In genomic region chr17:94269756-94270155, GRCm38 (mm10) we compare ENCODE assay signal across 17 mouse cellular contexts.
DNase-seq lines count a peak whose midpoint lies in the region.
"Had no signal": no experiment of that assay in that cellular context is flagged by ENCODE, and none has a peak within 500 bp of the region (broad histone marks: within the 10 kb centered on the region; RNA-seq: fewer than 3 reads in every experiment).

No protein-coding gene starts in this region.

- peak; percentile 10 for DNase-seq in ES-CJ7 (ENCODE audit: low read depth, low spot score)
- peak; percentile 11 for DNase-seq in Muller cell, postnatal 12 days (ENCODE audit: inconsistent ontology term)
- peak; percentile 8 for DNase-seq in embryo, embryonic 11.5 days (ENCODE audit: low read depth, low spot score)
- peak; percentile 39 for DNase-seq in hindlimb bud, embryonic 11.5 days (ENCODE audit: extremely low spot score, low read depth, low spot score)
- no peak for DNase-seq in left cerebral cortex, postnatal 36 days (ENCODE audit: low spot score in 2 of 2)
- no peak for DNase-seq in gastrocnemius, postnatal 36 days
- DNase-seq in spleen, postnatal 36 days (ENCODE audit: low spot score in 2 of 2) = no peak
- DNase-seq: adrenal gland, postnatal 10 days; cerebellum, adult 11-12 months; cerebellum, postnatal 25 days; gastrocnemius, postnatal 25 days; kidney, adult 11 months; kidney, postnatal 10 days; layer of hippocampus, adult 9-11 months; lung, embryonic 14.5 days; right cerebral cortex, postnatal 4 days; thymus, postnatal 36 days had no signal

- intact Hi-C loops in left cerebral cortex, postnatal 36 days (cut with DNase I) = no loop called here
- intact Hi-C loops in gastrocnemius, postnatal 36 days (cut with DNase I) = no loop called here

Comparison
In these comparisons a context has a peak if more than half of its experiments do, and no peak if none do; other contexts are left out.
1. DNase-seq: peak in ES-CJ7 (single experiment), Muller cell, postnatal 12 days (single experiment), embryo, embryonic 11.5 days (single experiment) and hindlimb bud, embryonic 11.5 days (single experiment); none in left cerebral cortex, postnatal 36 days (0 of 2), gastrocnemius, postnatal 36 days (0 of 2) and spleen, postnatal 36 days (0 of 2).